Mouse (Mus musculus): Measurements from ENCODE around the gene Fli1. TPM values are rescaled to one million over a fixed set of nuclear protein-coding genes. Genes with fewer than 3 reads are reported as not detected.

Gene Fli1
- polyA plus RNA-seq, 1 experiment, result 24.4 TPM

GRCm38 (mm10) chr9:32513471-32513870 is 29.2 kb downstream of the Fli1 start:
- H3K4me3 ChIP-seq (ENCODE audit: extremely low read depth, insufficient read depth, insufficient read length), result no peak overlapping the region
- TF ChIP-seq POLR2A (IDR thresholded peaks at IDR 0.05; ENCODE audit: low read depth, low read length), result no peak
- TF ChIP-seq CTCF (IDR thresholded peaks at IDR 0.05; ENCODE audit: extremely low read depth, insufficient read depth, insufficient read length, insufficient replicate concordance), result no peak
- peak overlapping the region; percentile 43 for H3K27ac ChIP-seq (ENCODE audit: insufficient read depth, low read length)
- DNase-seq (ENCODE audit: low read depth in 1 of 2, low spot score in 2 of 2), result no peak
- no peaks in the 10 kb centered on the region for H3K27me3 ChIP-seq (ENCODE audit: control insufficient read depth, insufficient read depth, low read length)
- H3K4me1 ChIP-seq (ENCODE audit: control insufficient read depth, insufficient read depth, insufficient read length), result peaks cover 72% of the 10 kb centered on the region
- 45% methylated on average over 2 of the region's 2 CpGs for WGBS
- peaks cover 1% of the 10 kb centered on the region; the same call in 1 of the 2 replicates for H3K36me3 ChIP-seq (ENCODE audit: control insufficient read depth, insufficient read depth, low read length)

- Histone ChIP-seq H3K4me3 (ENCODE audit: extremely low read depth, insufficient read depth, insufficient read length) (0 out of 2 replicates have a peak overlapping the region, but pooled peaks have one; percentile 21), H3K36me3 (ENCODE audit: control insufficient read depth, insufficient read depth, low read length) (no peaks in the 10 kb centered on the region), H3K27ac (ENCODE audit: insufficient read depth, low read length) (peak overlapping the region; percentile 93), H3K4me1 (ENCODE audit: control insufficient read depth, insufficient read depth, insufficient read length) (peaks cover 82% of the 10 kb centered on the region), H3K27me3 (ENCODE audit: control insufficient read depth, insufficient read depth, low read length) (no peaks in the 10 kb centered on the region)
- TF ChIP-seq CTCF (IDR thresholded peaks at IDR 0.05; ENCODE audit: extremely low read depth, insufficient read depth, insufficient read length, insufficient replicate concordance) (no peak), POLR2A (IDR thresholded peaks at IDR 0.05; ENCODE audit: low read depth, low read length) (no peak)
- WGBS, result 41% methylated on average over 7 of the region's 7 CpGs
- no peak for DNase-seq (ENCODE audit: low read depth in 1 of 2, low spot score in 2 of 2)
These were observed 32.0 kb downstream of the Fli1 start for GRCm38 (mm10) chr9:32510454-32511263.

GRCm38 (mm10) chr9:32509706-32510156 is 32.9 kb downstream of the Fli1 start:
- Histone ChIP-seq H3K36me3 (ENCODE audit: control insufficient read depth, insufficient read depth, low read length) (no peaks in the 10 kb centered on the region), H3K27me3 (ENCODE audit: control insufficient read depth, insufficient read depth, low read length) (no peaks in the 10 kb centered on the region), H3K4me1 (ENCODE audit: control insufficient read depth, insufficient read depth, insufficient read length) (peaks cover 88% of the 10 kb centered on the region), H3K4me3 (ENCODE audit: extremely low read depth, insufficient read depth, insufficient read length) (peak overlapping the region; percentile 21), H3K27ac (ENCODE audit: insufficient read depth, low read length) (peak overlapping the region; percentile 93)
- DNase-seq (ENCODE audit: low read depth in 1 of 2, low spot score in 2 of 2), result peak; percentile 80 to 82
- WGBS, result 4% methylated on average over 7 of the region's 7 CpGs
- TF ChIP-seq CTCF (IDR thresholded peaks at IDR 0.05; ENCODE audit: extremely low read depth, insufficient read depth, insufficient read length, insufficient replicate concordance) (no peak), POLR2A (IDR thresholded peaks at IDR 0.05; ENCODE audit: low read depth, low read length) (no peak)

- TF ChIP-seq CTCF (IDR thresholded peaks at IDR 0.05; ENCODE audit: extremely low read depth, insufficient read depth, insufficient read length, insufficient replicate concordance) (no peak), POLR2A (IDR thresholded peaks at IDR 0.05; ENCODE audit: low read depth, low read length) (peak; percentile 6; the same call in 1 of the 2 replicates)
- H3K36me3 ChIP-seq (ENCODE audit: control insufficient read depth, insufficient read depth, low read length), result no peaks in the 10 kb centered on the region
- peak; percentile 59 to 80 for DNase-seq (ENCODE audit: low read depth in 1 of 2, low spot score in 2 of 2)
- no peaks in the 10 kb centered on the region for H3K27me3 ChIP-seq (ENCODE audit: control insufficient read depth, insufficient read depth, low read length)
- H3K27ac ChIP-seq (ENCODE audit: insufficient read depth, low read length), result peak overlapping the region; percentile 93
- 9% methylated on average over 2 of the region's 2 CpGs for WGBS
- no peak overlapping the region; the same call in 1 of the 2 replicates for H3K4me3 ChIP-seq (ENCODE audit: extremely low read depth, insufficient read depth, insufficient read length)
- H3K4me1 ChIP-seq (ENCODE audit: control insufficient read depth, insufficient read depth, insufficient read length), result peaks cover 89% of the 10 kb centered on the region
These were observed 34.0 kb downstream of the Fli1 start for GRCm38 (mm10) chr9:32508648-32509047.

GRCm38 (mm10) chr9:32508118-32508517 is 34.5 kb downstream of the Fli1 start:
- TF ChIP-seq CTCF (IDR thresholded peaks at IDR 0.05; ENCODE audit: extremely low read depth, insufficient read depth, insufficient read length, insufficient replicate concordance) (no peak), POLR2A (IDR thresholded peaks at IDR 0.05; ENCODE audit: low read depth, low read length) (no peak)
- H3K36me3 ChIP-seq (ENCODE audit: control insufficient read depth, insufficient read depth, low read length), result no peaks in the 10 kb centered on the region
- peaks cover 90% of the 10 kb centered on the region for H3K4me1 ChIP-seq (ENCODE audit: control insufficient read depth, insufficient read depth, insufficient read length)
- H3K4me3 ChIP-seq (ENCODE audit: extremely low read depth, insufficient read depth, insufficient read length), result no peak overlapping the region; the same call in 1 of the 2 replicates
- DNase-seq (ENCODE audit: low read depth in 1 of 2, low spot score in 2 of 2), result no peak
- no peaks in the 10 kb centered on the region for H3K27me3 ChIP-seq (ENCODE audit: control insufficient read depth, insufficient read depth, low read length)
- H3K27ac ChIP-seq (ENCODE audit: insufficient read depth, low read length), result peak overlapping the region; percentile 81
- WGBS, result 35% methylated on average over 8 of the region's 8 CpGs

GRCm38 (mm10) chr9:32506866-32507861 is 35.5 kb downstream of the Fli1 start:
- no peaks in the 10 kb centered on the region for H3K27me3 ChIP-seq (ENCODE audit: control insufficient read depth, insufficient read depth, low read length)
- TF ChIP-seq POLR2A (IDR thresholded peaks at IDR 0.05; ENCODE audit: low read depth, low read length) (no peak; the same call in 1 of the 2 replicates), CTCF (IDR thresholded peaks at IDR 0.05; ENCODE audit: extremely low read depth, insufficient read depth, insufficient read length, insufficient replicate concordance) (no peak)
- H3K4me3 ChIP-seq (ENCODE audit: extremely low read depth, insufficient read depth, insufficient read length), result peak overlapping the region; percentile 10; the same call in 1 of the 2 replicates
- 21% methylated on average over 15 of the region's 15 CpGs for WGBS
- H3K27ac ChIP-seq (ENCODE audit: insufficient read depth, low read length), result peak overlapping the region; percentile 81
- DNase-seq (ENCODE audit: low read depth in 1 of 2, low spot score in 2 of 2), result peak; percentile 47 to 76
- H3K4me1 ChIP-seq (ENCODE audit: control insufficient read depth, insufficient read depth, insufficient read length), result peaks cover 89% of the 10 kb centered on the region
- H3K36me3 ChIP-seq (ENCODE audit: control insufficient read depth, insufficient read depth, low read length), result no peaks in the 10 kb centered on the region
